Mouse (Mus musculus): ENCODE results near the gene Hoxa10. TPM values are rescaled to one million over a fixed set of nuclear protein-coding genes. Genes with fewer than 3 reads are reported as not detected.

Gene Hoxa10
- total and polyA plus RNA-seq, 3 experiments: not detected

GRCm38 (mm10) chr6:52253511-52254500 is 13.2 kb upstream of the Hoxa10 start:
- no peak for TF ChIP-seq TCF12 (IDR thresholded peaks at IDR 0.05; ENCODE audit: low read depth, low read length)
- TF ChIP-seq EP300 (IDR thresholded peaks at IDR 0.05; ENCODE audit: low read depth in 1 of 2, low read length in 2 of 2): no peak
- TF ChIP-seq CHD2 (IDR thresholded peaks at IDR 0.05; ENCODE audit: low read length): no peak
- no peak for TF ChIP-seq KAT2A (conservative IDR thresholded peaks at IDR 0.05; ENCODE audit: low read depth, low read length)
- no peak for TF ChIP-seq POLR2A (IDR thresholded peaks at IDR 0.05; ENCODE audit: control insufficient read depth in 1 of 2, insufficient read depth in 1 of 2, low read depth in 1 of 2, low read length in 2 of 2, poor library complexity in 1 of 2)
- TF ChIP-seq ZC3H11A (IDR thresholded peaks at IDR 0.05; ENCODE audit: low read depth, low read length): no peak
- no peak for TF ChIP-seq SIN3A (IDR thresholded peaks at IDR 0.05; ENCODE audit: low read length)
- no peak for TF ChIP-seq ZMIZ1 (IDR thresholded peaks at IDR 0.05; ENCODE audit: low read depth, low read length)
- no peak for TF ChIP-seq MXI1 (IDR thresholded peaks at IDR 0.05; ENCODE audit: low read depth, low read length)
- TF ChIP-seq NELFE (IDR thresholded peaks at IDR 0.05; ENCODE audit: low read depth, low read length): no peak
- no peak for TF ChIP-seq SMC3 (IDR thresholded peaks at IDR 0.05; ENCODE audit: low read depth, low read length)
- no peak for TF ChIP-seq MAX (IDR thresholded peaks at IDR 0.05; ENCODE audit: low read length)
- no peak for TF ChIP-seq CTCF (IDR thresholded peaks at IDR 0.05 in 2 of 3, conservative IDR thresholded peaks at IDR 0.05 in 1 of 3; ENCODE audit: control insufficient read depth in 1 of 3, insufficient read depth in 1 of 3, low read depth in 2 of 3, low read length in 3 of 3, poor library complexity in 1 of 3, severe bottlenecking in 1 of 3)
- no peak for TF ChIP-seq MAFK (IDR thresholded peaks at IDR 0.05; ENCODE audit: borderline replicate concordance, low read depth, low read length)
- no peak for TF ChIP-seq USF1 (IDR thresholded peaks at IDR 0.05; ENCODE audit: low read depth, low read length)
- TF ChIP-seq BHLHE40 (IDR thresholded peaks at IDR 0.05; ENCODE audit: borderline replicate concordance, low read depth, low read length): no peak
- TF ChIP-seq TAL1 (IDR thresholded peaks at IDR 0.05; ENCODE audit: low read length): no peak
- no peak for TF ChIP-seq CHD1 (IDR thresholded peaks at IDR 0.05; ENCODE audit: low read depth, low read length)
- H3K4me1 ChIP-seq (ENCODE audit: control insufficient read depth in 1 of 2, insufficient read depth in 2 of 2, low read length in 2 of 2): no peaks in the 10 kb centered on the region
- H3K79me2 ChIP-seq (ENCODE audit: control insufficient read depth, insufficient read depth, low read length, poor library complexity): no peaks in the 10 kb centered on the region
- H3K27ac ChIP-seq (ENCODE audit: control insufficient read depth, low read depth, low read length): no peak overlapping the region
- DNase-seq (ENCODE audit: low read depth, low spot score): no peak
- H3K4me3 ChIP-seq (ENCODE audit: control insufficient read depth in 1 of 2, insufficient read depth in 1 of 2, low read depth in 2 of 2, low read length in 2 of 2): no peak overlapping the region
- H3K9me3 ChIP-seq (replicated peaks; ENCODE audit: insufficient read depth, low read length): no peaks in the 10 kb centered on the region
- no peak overlapping the region for H3K9ac ChIP-seq (ENCODE audit: control insufficient read depth, low read depth, low read length, poor library complexity, severe bottlenecking)
- no peaks in the 10 kb centered on the region for H3K27me3 ChIP-seq (ENCODE audit: control insufficient read depth in 1 of 2, insufficient read depth in 2 of 2, low read length in 2 of 2)
- H3K36me3 ChIP-seq (ENCODE audit: control insufficient read depth in 1 of 2, insufficient read depth in 2 of 2, low read length in 2 of 2): no peaks in the 10 kb centered on the region

GRCm38 (mm10) chr6:52252775-52253376 is 12.2 kb upstream of the Hoxa10 start:
- H3K27ac ChIP-seq (ENCODE audit: control insufficient read depth, low read depth, low read length): no peak overlapping the region
- no peaks in the 10 kb centered on the region for H3K79me2 ChIP-seq (ENCODE audit: control insufficient read depth, insufficient read depth, low read length, poor library complexity)
- TF ChIP-seq JUND (IDR thresholded peaks at IDR 0.05; ENCODE audit: low read depth, low read length) (no peak), CHD1 (IDR thresholded peaks at IDR 0.05; ENCODE audit: low read depth, low read length) (no peak), POLR2AphosphoS5 (IDR thresholded peaks at IDR 0.05; ENCODE audit: borderline replicate concordance, low read depth, low read length) (no peak), CHD2 (IDR thresholded peaks at IDR 0.05; ENCODE audit: low read length) (no peak), ZC3H11A (IDR thresholded peaks at IDR 0.05; ENCODE audit: low read depth, low read length) (no peak), GABPA (IDR thresholded peaks at IDR 0.05; ENCODE audit: low read depth, low read length) (no peak), ZKSCAN1 (IDR thresholded peaks at IDR 0.05; ENCODE audit: low read depth, low read length) (no peak), TCF12 (IDR thresholded peaks at IDR 0.05; ENCODE audit: low read depth, low read length) (no peak), POLR2A (IDR thresholded peaks at IDR 0.05; ENCODE audit: control insufficient read depth in 1 of 2, insufficient read depth in 1 of 2, low read depth in 1 of 2, low read length in 2 of 2, poor library complexity in 1 of 2) (no peak), GATA1 (IDR thresholded peaks at IDR 0.05; ENCODE audit: low read depth, low read length) (no peak), NELFE (IDR thresholded peaks at IDR 0.05; ENCODE audit: low read depth, low read length) (no peak), HCFC1 (IDR thresholded peaks at IDR 0.05; ENCODE audit: low read depth, low read length) (no peak), TAL1 (IDR thresholded peaks at IDR 0.05; ENCODE audit: low read length) (no peak), CTCF (IDR thresholded peaks at IDR 0.05 in 2 of 3, conservative IDR thresholded peaks at IDR 0.05 in 1 of 3; ENCODE audit: control insufficient read depth in 1 of 3, insufficient read depth in 1 of 3, low read depth in 2 of 3, low read length in 3 of 3, poor library complexity in 1 of 3, severe bottlenecking in 1 of 3) (no peak), SMC3 (IDR thresholded peaks at IDR 0.05; ENCODE audit: low read depth, low read length) (no peak), ETS1 (IDR thresholded peaks at IDR 0.05; ENCODE audit: low read depth, low read length) (no peak), MAZ (IDR thresholded peaks at IDR 0.05; ENCODE audit: low read depth, low read length) (no peak), RAD21 (IDR thresholded peaks at IDR 0.05; ENCODE audit: low read depth, low read length) (no peak)
- H3K27me3 ChIP-seq (ENCODE audit: control insufficient read depth in 1 of 2, insufficient read depth in 2 of 2, low read length in 2 of 2): no peaks in the 10 kb centered on the region
- H3K4me3 ChIP-seq (ENCODE audit: control insufficient read depth in 1 of 2, insufficient read depth in 1 of 2, low read depth in 2 of 2, low read length in 2 of 2): no peak overlapping the region
- no peak overlapping the region for H3K9ac ChIP-seq (ENCODE audit: control insufficient read depth, low read depth, low read length, poor library complexity, severe bottlenecking)
- DNase-seq (ENCODE audit: low read depth, low spot score): no peak
- H3K36me3 ChIP-seq (ENCODE audit: control insufficient read depth in 1 of 2, insufficient read depth in 2 of 2, low read length in 2 of 2): no peaks in the 10 kb centered on the region
- no peaks in the 10 kb centered on the region for H3K4me1 ChIP-seq (ENCODE audit: control insufficient read depth in 1 of 2, insufficient read depth in 2 of 2, low read length in 2 of 2)
- H3K9me3 ChIP-seq (replicated peaks; ENCODE audit: insufficient read depth, low read length): no peaks in the 10 kb centered on the region

All from MEL (cell line).